Mouse (Mus musculus) thymus, postnatal 0 days (tissue): ENCODE data around the gene Ube2z. TPM values are rescaled to one million over a fixed set of nuclear protein-coding genes. Genes with fewer than 3 reads are reported as not detected.

Source experiments
- DNase-seq: peaks from one replicate; pipeline ENCODE4 v3.0.0-alpha.2; 2015; ENCODE audit warnings: low spot score
- polyA plus RNA-seq: library from polyadenylated mRNA; unstranded; fragments of >200 nt; fragmentation: Nextera tagmentation; extraction: Ambion mirVana; gene quantifications from 2 replicates; pipeline ENCODE4 v1.2.1, GENCODE M21; 2015

Ube2z gene
- polyA plus RNA-seq, 1 experiment from 2014 or later: 28.4 TPM

- DNase-seq: peak; percentile 32
Observed at GRCm38 (mm10) chr11:96007516-96008235, 57.5 kb downstream of the Ube2z start.

GRCm38 (mm10) chr11:96006852-96007515 lies 58.2 kb downstream of the Ube2z start:
- DNase-seq: peak; percentile 53

GRCm38 (mm10) chr11:96006367-96006851 lies 58.8 kb downstream of the Ube2z start:
- no peak for DNase-seq

GRCm38 (mm10) chr11:96005403-96006271 lies 59.6 kb downstream of the Ube2z start, which contains the start of gene Igf2bp1:
Gene Igf2bp1 (minus strand): TSS chr11:96005940.
- peak; percentile 25 for DNase-seq

GRCm38 (mm10) chr11:96004793-96005402 lies 60.3 kb downstream of the Ube2z start:
- DNase-seq: peak; percentile 30

GRCm38 (mm10) chr11:96003969-96004792 lies 61.0 kb downstream of the Ube2z start:
- peak; percentile 12 for DNase-seq

GRCm38 (mm10) chr11:96003100-96003900 lies 61.9 kb downstream of the Ube2z start:
- no peak for DNase-seq

Other genes with a start within 250 kb of the Ube2z start
- gene Phospho1, start 240.9 kb downstream of the Ube2z start, polyA plus RNA-seq: 0.36 and 0.46 TPM in 2 replicates
- 92.9 and 111 TPM in 2 replicates for gene Gngt2, start 228.2 kb downstream of the Ube2z start, polyA plus RNA-seq
- 181 and 185 TPM in 2 replicates for gene Abi3, start 222.9 kb downstream of the Ube2z start, polyA plus RNA-seq
- gene B4galnt2, start 150.5 kb downstream of the Ube2z start, polyA plus RNA-seq: 1.1 and 1.2 TPM in 2 replicates
- gene Igf2bp1, start 59.4 kb downstream of the Ube2z start, polyA plus RNA-seq: 1.3 and 1.5 TPM in 2 replicates
- gene Gip, start 40.8 kb downstream of the Ube2z start, polyA plus RNA-seq: 3.1 and 3.8 TPM in 2 replicates
- 128 and 144 TPM in 2 replicates for gene Snf8, start 30.5 kb downstream of the Ube2z start, polyA plus RNA-seq
- gene Atp5g1, start 10.3 kb upstream of the Ube2z start, polyA plus RNA-seq: 610 and 662 TPM in 2 replicates
- 0.13 and 0.20 TPM in 2 replicates for gene Calcoco2, start 46.6 kb upstream of the Ube2z start, polyA plus RNA-seq
- gene Ttll6, start 68.4 kb upstream of the Ube2z start, polyA plus RNA-seq: 0.05 and 0.12 TPM in 2 replicates
- gene Hoxb13, start 128.9 kb upstream of the Ube2z start, polyA plus RNA-seq: 0.43 and 0.54 TPM in 2 replicates
- gene Hoxb9, start 206.1 kb upstream of the Ube2z start, polyA plus RNA-seq: 0.09 TPM in 1 of 2 replicates, not detected in the other
- not detected in 2 replicates for gene Hoxb8, start 216.5 kb upstream of the Ube2z start, polyA plus RNA-seq
- 0.19 TPM in 1 of 2 replicates, not detected in the other for gene Hoxb7, start 221.2 kb upstream of the Ube2z start, polyA plus RNA-seq
- 0.10 TPM in 1 of 2 replicates, not detected in the other for gene Hoxb6, start 227.1 kb upstream of the Ube2z start, polyA plus RNA-seq
- gene Hoxb5, start 237.9 kb upstream of the Ube2z start, polyA plus RNA-seq: 0.15 and 0.16 TPM in 2 replicates